Mouse (Mus musculus) intestine, postnatal 0 days (tissue): ENCODE measurements at regions not wholly inside any gene's neighbourhood (a gene's known extent, or its start where the extent isn't known, plus 50 kb on each side); places are given as distances from the start of the nearest gene placed in this dataset.

ENCODE experiments used
- ATAC-seq: fragments of 200-750 bp; cut with Nextera tagmentation; 2 replicates; pipeline ENCODE4 v1.8.0; 2017; ENCODE audit warnings: mild to moderate bottlenecking, moderate TSS enrichment, moderate library complexity
- H3K27ac ChIP-seq: fragments of 300-500 bp; sonication (generic); 2 replicates; pipeline ENCODE4 v1.5.1; 2014; ENCODE audit warnings: mild to moderate bottlenecking, low read depth, low read length, moderate library complexity
- H3K27me3 ChIP-seq: fragments of 300-500 bp; sonication (generic); replicated peaks from 2 replicates; pipeline ENCODE4 v1.6.1; 2014; ENCODE audit warnings: low read length, mixed read lengths; ENCODE audit not compliant: control insufficient read depth, insufficient read depth
- H3K36me3 ChIP-seq: fragments of 300-500 bp; sonication (generic); 2 replicates; pipeline ENCODE4 v1.6.1; 2014; ENCODE audit warnings: mild to moderate bottlenecking, moderate library complexity; ENCODE audit not compliant: control insufficient read depth, insufficient read depth
- H3K4me1 ChIP-seq: fragments of 300-500 bp; sonication (generic); replicated peaks from 2 replicates; pipeline ENCODE4 v1.6.1; 2014; ENCODE audit warnings: antibody characterized with exemption, low read length, mixed read lengths; ENCODE audit not compliant: control insufficient read depth, insufficient read depth
- H3K4me2 ChIP-seq: fragments of 300-500 bp; sonication (generic); replicated peaks from 2 replicates; pipeline ENCODE4 v1.6.1; 2014; ENCODE audit warnings: low read depth, mild to moderate bottlenecking, moderate library complexity
- H3K4me3 ChIP-seq: fragments of 300-500 bp; sonication (generic); 2 replicates; pipeline ENCODE4 v1.5.1; 2014; ENCODE audit warnings: low read depth, low read length
- H3K9ac ChIP-seq: fragments of 300-500 bp; sonication (generic); 2 replicates; pipeline ENCODE4 v1.6.1; 2014; ENCODE audit warnings: mild to moderate bottlenecking, low read depth, low read length
- H3K9me3 ChIP-seq: fragments of 300-500 bp; sonication (generic); 2 replicates; pipeline ENCODE4 v1.6.1; 2016; ENCODE audit warnings: mixed run types; ENCODE audit not compliant: control insufficient read depth
- CTCF ChIP-seq: sonication (generic); IDR thresholded peaks from 2 replicates; pipeline ENCODE4 v1.5.1; 2016; ENCODE audit warnings: low read depth, mild to moderate bottlenecking, control low read depth, antibody characterized with exemption, moderate library complexity
- WGBS: fragments of 180-500 bp; shearing (Covaris S2); extraction: QIAGEN DNeasy Blood & Tissue Kit; methylation state at CpG from one replicate; pipeline ENCODE4 v1.1.7; 2014; 5-methylcytosine and 5-hydroxymethylcytosine counted together

GRCm38 (mm10) chr15:65196307-65196706 is 181.6 kb upstream of the Gm21961 start:
- H3K27ac ChIP-seq, result no peak overlapping the region
- H3K4me3 ChIP-seq, result no peak overlapping the region
- no peak overlapping the region for H3K4me2 ChIP-seq
- no peak for ATAC-seq
- H3K9me3 ChIP-seq, result no peaks in the 10 kb centered on the region
- no peaks in the 10 kb centered on the region for H3K27me3 ChIP-seq
- no peaks in the 10 kb centered on the region for H3K36me3 ChIP-seq
- no peak overlapping the region for H3K9ac ChIP-seq
- no peak for TF ChIP-seq CTCF
- WGBS, result 81% methylated on average over 3 of the region's 3 CpGs
- H3K4me1 ChIP-seq, result no peaks in the 10 kb centered on the region

GRCm38 (mm10) chr15:65193654-65194053 is 178.9 kb upstream of the Gm21961 start:
- H3K9ac ChIP-seq, result no peak overlapping the region
- no peaks in the 10 kb centered on the region for H3K27me3 ChIP-seq
- H3K9me3 ChIP-seq, result no peaks in the 10 kb centered on the region
- peak; percentile 46 for TF ChIP-seq CTCF
- no peaks in the 10 kb centered on the region for H3K4me1 ChIP-seq
- 100% methylated on average over 1 of the region's 1 CpGs for WGBS
- no peak for ATAC-seq
- H3K4me2 ChIP-seq, result no peak overlapping the region
- H3K36me3 ChIP-seq, result no peaks in the 10 kb centered on the region
- no peak overlapping the region for H3K27ac ChIP-seq
- H3K4me3 ChIP-seq, result no peak overlapping the region
